Mouse (Mus musculus) lung, adult 2 months (tissue): ENCODE data around the gene Ppard.

Experiments used
- CTCF ChIP-seq: fragments of 200-500 bp; IDR thresholded peaks from 2 replicates; pipeline ENCODE4 v1.5.1; 2011; ENCODE audit warnings: mild to moderate bottlenecking, low read length, control low read depth; ENCODE audit not compliant: insufficient read depth
- POLR2A ChIP-seq: fragments of 200-500 bp; IDR thresholded peaks from 2 replicates; pipeline ENCODE4 v1.6.1; 2011; ENCODE audit warnings: low read depth, mild to moderate bottlenecking, control low read depth, low read length, borderline replicate concordance; ENCODE audit errors: extremely low read depth

- TF ChIP-seq CTCF (no peak), POLR2A (no peak)
Observed at GRCm38 (mm10) chr17:28217721-28218649, 14.5 kb upstream of the Ppard start.
